Mouse (Mus musculus) thymus, adult 2 months (tissue): ENCODE results near the gene Abhd17c.

Source experiments
- CTCF ChIP-seq: fragments of 200-500 bp; IDR thresholded peaks from 2 replicates; pipeline ENCODE4 v1.5.1; 2012; ENCODE audit warnings: mild to moderate bottlenecking, control low read depth, low read length, moderate library complexity, borderline replicate concordance; ENCODE audit not compliant: control insufficient read depth, poor library complexity, insufficient read depth; ENCODE audit errors: extremely low read depth
- POLR2A ChIP-seq: fragments of 200-500 bp; IDR thresholded peaks from 2 replicates; pipeline ENCODE4 v1.6.1; 2012; ENCODE audit warnings: mild to moderate bottlenecking, low read length, control low read depth, moderate library complexity; ENCODE audit not compliant: control insufficient read depth, poor library complexity, insufficient read depth; ENCODE audit errors: extremely low read depth

GRCm38 (mm10) chr7:84117543-84118122, 34.1 kb downstream of the Abhd17c start:
- TF ChIP-seq POLR2A (no peak), CTCF (no peak)
